Mouse (Mus musculus): Measurements from ENCODE around the gene Irf7. TPM values are rescaled to one million over a fixed set of nuclear protein-coding genes. Genes with fewer than 3 reads are reported as not detected.

The Irf7 gene
- total and polyA plus RNA-seq, 3 experiments, result 1.9 to 2.0 TPM; not detected in 1

DNA sequence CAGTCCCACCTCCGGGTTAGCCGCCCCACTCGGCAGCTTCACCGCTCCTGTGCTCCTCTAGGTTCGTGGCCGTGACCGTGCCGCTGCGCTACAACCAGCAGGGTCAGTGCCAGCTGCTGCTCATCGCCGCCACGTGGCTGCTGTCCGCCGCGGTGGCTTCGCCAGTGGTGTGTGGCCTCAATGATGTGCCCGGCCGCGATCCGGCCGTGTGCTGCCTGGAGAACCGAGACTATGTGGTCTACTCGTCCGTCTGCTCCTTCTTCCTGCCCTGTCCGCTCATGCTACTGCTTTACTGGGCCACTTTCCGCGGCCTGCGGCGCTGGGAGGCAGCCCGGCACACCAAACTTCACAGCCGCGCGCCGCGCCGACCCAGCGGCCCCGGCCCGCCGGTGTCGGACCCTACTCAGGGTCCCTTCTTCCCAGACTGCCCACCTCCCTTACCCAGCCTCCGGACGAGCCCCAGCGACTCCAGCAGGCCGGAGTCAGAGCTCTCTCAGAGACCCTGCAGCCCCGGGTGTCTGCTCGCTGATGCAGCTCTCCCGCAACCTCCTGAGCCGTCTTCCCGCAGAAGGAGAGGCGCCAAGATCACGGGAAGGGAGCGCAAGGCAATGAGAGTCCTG is 27.7 kb upstream of the Irf7 start:
- Histone ChIP-seq H3K27me3 (ENCODE audit: control insufficient read depth in 1 of 2, insufficient read depth in 2 of 2, low read length in 2 of 2) (no peaks in the 10 kb centered on the region), H3K4me1 (ENCODE audit: control insufficient read depth in 1 of 2, insufficient read depth in 2 of 2, low read length in 2 of 2) (no peaks in the 10 kb centered on the region), H3K27ac (ENCODE audit: control insufficient read depth, low read depth, low read length) (no peak overlapping the region), H3K9me3 (replicated peaks; ENCODE audit: insufficient read depth, low read length) (no peaks in the 10 kb centered on the region), H3K36me3 (ENCODE audit: control insufficient read depth in 1 of 2, insufficient read depth in 2 of 2, low read length in 2 of 2) (no peaks in the 10 kb centered on the region), H3K9ac (ENCODE audit: control insufficient read depth, low read depth, low read length, poor library complexity, severe bottlenecking) (no peak overlapping the region), H3K79me2 (ENCODE audit: control insufficient read depth, insufficient read depth, low read length, poor library complexity) (no peaks in the 10 kb centered on the region), H3K4me3 (ENCODE audit: control insufficient read depth in 1 of 2, insufficient read depth in 1 of 2, low read depth in 2 of 2, low read length in 2 of 2) (no peak overlapping the region)
- TF ChIP-seq GABPA (IDR thresholded peaks at IDR 0.05; ENCODE audit: low read depth, low read length) (no peak), ZNF384 (IDR thresholded peaks at IDR 0.05; ENCODE audit: low read depth, low read length) (no peak), MYC (IDR thresholded peaks at IDR 0.05; ENCODE audit: low read depth, low read length) (no peak), ZMIZ1 (IDR thresholded peaks at IDR 0.05; ENCODE audit: low read depth, low read length) (no peak), JUND (IDR thresholded peaks at IDR 0.05; ENCODE audit: low read depth, low read length) (no peak), TBP (IDR thresholded peaks at IDR 0.05; ENCODE audit: low read depth, low read length) (no peak), HCFC1 (IDR thresholded peaks at IDR 0.05; ENCODE audit: low read depth, low read length) (no peak), USF1 (IDR thresholded peaks at IDR 0.05; ENCODE audit: low read depth, low read length) (no peak)
- DNase-seq (ENCODE audit: low read depth, low spot score), result no peak

DNA sequence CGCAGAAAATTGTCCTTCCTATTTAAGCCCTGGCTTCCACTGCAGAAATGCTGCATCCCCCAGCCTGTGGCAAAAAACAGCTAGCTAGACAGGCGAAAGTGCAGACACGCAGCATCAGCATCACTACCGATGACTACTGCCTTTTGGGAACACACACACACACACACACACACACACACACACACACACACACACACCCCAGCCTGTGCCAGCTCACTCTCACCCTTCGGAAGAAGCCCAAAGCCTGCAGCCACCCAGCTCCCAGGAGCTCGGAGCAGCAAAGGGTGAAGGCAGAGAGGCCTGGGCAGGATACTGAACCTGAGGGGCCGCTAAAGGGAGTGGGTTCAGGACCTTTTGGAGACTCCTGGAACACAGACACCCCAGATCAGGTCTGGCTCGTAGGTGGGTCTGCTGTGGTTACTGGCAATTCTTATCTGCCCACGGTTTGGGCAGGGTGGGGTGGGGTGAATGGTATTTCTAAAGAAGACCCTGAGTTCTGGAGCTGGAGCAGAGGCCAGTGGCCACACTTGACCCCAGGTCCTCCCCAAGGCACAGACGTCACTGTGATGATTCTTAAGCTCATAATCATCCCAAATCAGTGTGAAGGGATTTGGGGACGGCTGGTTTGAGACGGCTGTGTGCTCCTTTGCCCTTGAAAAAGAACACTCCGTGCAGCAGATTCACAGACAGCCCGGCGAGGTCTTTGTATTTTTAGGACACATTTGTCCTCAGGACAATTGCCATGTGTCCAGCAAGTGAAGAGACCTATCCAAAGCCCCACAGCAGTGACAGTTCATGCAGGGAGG is 26.5 kb upstream of the Irf7 start:
- H3K4me3 ChIP-seq (ENCODE audit: control insufficient read depth in 1 of 2, insufficient read depth in 1 of 2, low read depth in 2 of 2, low read length in 2 of 2), result no peak overlapping the region

More for the DNA sequence above, 26.5 kb upstream of the Irf7 start:
- Histone ChIP-seq H3K27ac (ENCODE audit: control insufficient read depth, low read depth, low read length) (no peak overlapping the region), H3K36me3 (ENCODE audit: control insufficient read depth in 1 of 2, insufficient read depth in 2 of 2, low read length in 2 of 2) (no peaks in the 10 kb centered on the region), H3K27me3 (ENCODE audit: control insufficient read depth in 1 of 2, insufficient read depth in 2 of 2, low read length in 2 of 2) (no peaks in the 10 kb centered on the region), H3K4me1 (ENCODE audit: control insufficient read depth in 1 of 2, insufficient read depth in 2 of 2, low read length in 2 of 2) (no peaks in the 10 kb centered on the region), H3K9ac (ENCODE audit: control insufficient read depth, low read depth, low read length, poor library complexity, severe bottlenecking) (no peak overlapping the region), H3K9me3 (replicated peaks; ENCODE audit: insufficient read depth, low read length) (no peaks in the 10 kb centered on the region), H3K79me2 (ENCODE audit: control insufficient read depth, insufficient read depth, low read length, poor library complexity) (no peaks in the 10 kb centered on the region)
- TF ChIP-seq POLR2AphosphoS5 (IDR thresholded peaks at IDR 0.05; ENCODE audit: borderline replicate concordance, low read depth, low read length), result no peak
- TF ChIP-seq KAT2A (conservative IDR thresholded peaks at IDR 0.05; ENCODE audit: low read depth, low read length), result no peak
- no peak for TF ChIP-seq ZMIZ1 (IDR thresholded peaks at IDR 0.05; ENCODE audit: low read depth, low read length)
- no peak for TF ChIP-seq CHD2 (IDR thresholded peaks at IDR 0.05; ENCODE audit: low read length)
- no peak for TF ChIP-seq TBP (IDR thresholded peaks at IDR 0.05; ENCODE audit: low read depth, low read length)
- TF ChIP-seq JUND (IDR thresholded peaks at IDR 0.05; ENCODE audit: low read depth, low read length), result no peak
- TF ChIP-seq GATA1 (IDR thresholded peaks at IDR 0.05; ENCODE audit: low read depth, low read length), result no peak
- TF ChIP-seq ZC3H11A (IDR thresholded peaks at IDR 0.05; ENCODE audit: low read depth, low read length), result no peak
- TF ChIP-seq USF2 (IDR thresholded peaks at IDR 0.05; ENCODE audit: borderline replicate concordance in 1 of 2, insufficient read depth in 1 of 2, low read depth in 1 of 2, low read length in 2 of 2), result no peak
- no peak for TF ChIP-seq MYB (IDR thresholded peaks at IDR 0.05; ENCODE audit: low read depth, low read length)
- no peak for TF ChIP-seq ZNF384 (IDR thresholded peaks at IDR 0.05; ENCODE audit: low read depth, low read length)
- no peak for TF ChIP-seq RCOR1 (IDR thresholded peaks at IDR 0.05; ENCODE audit: low read depth, low read length)
- TF ChIP-seq GABPA (IDR thresholded peaks at IDR 0.05; ENCODE audit: low read depth, low read length), result no peak
- no peak for DNase-seq (ENCODE audit: low read depth, low spot score)
